Mouse (Mus musculus): Measurements from ENCODE around the gene Slc7a7. TPM values are rescaled to one million over a fixed set of nuclear protein-coding genes. Genes with fewer than 3 reads are reported as not detected.

Gene Slc7a7
- polyA plus RNA-seq, 2 experiments = 4.5 to 7.4 TPM

DNA sequence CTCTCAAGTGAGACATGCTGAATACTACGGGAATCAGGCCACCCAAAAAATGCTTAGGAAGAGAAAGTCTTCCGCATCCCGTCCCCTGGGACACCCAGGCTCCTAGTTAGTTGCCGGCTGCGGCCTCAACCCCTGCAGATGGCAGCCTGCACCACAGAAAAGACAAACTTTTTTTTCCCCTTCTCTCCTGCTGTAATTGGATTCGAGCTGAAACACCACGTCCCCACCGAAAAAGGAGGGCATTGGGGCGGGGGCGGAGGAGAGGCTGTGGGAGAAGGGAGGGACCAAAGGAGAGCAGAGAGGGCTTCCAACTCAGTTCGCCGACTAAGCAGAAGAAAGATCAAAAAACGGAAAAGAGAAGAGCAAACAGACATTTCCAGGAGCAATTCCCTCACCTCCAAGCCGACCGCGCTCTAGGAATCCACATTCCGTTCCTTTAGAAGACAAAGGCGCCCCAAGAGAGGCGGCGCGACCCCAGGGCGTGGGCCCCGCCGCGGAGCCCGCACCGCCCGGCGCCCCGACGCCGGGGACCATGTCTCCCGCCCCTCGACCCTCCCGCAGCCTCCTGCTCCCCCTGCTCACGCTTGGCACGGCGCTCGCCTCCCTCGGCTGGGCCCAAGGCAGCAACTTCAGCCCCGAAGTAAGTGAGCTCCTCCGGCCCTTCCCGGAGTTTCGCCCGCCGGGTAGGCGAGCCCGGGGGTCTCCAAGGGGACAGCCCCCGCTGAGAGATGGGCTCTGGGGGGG is 13.9 kb upstream of the Slc7a7 start, which contains the start of gene Mmp14:
Mmp14 (plus strand) TSS at position 279 of the 744 bp plus-strand sequence.
- Histone ChIP-seq H3K4me1 (ENCODE audit: control insufficient read depth, insufficient read depth, low read length) (peaks cover 38% of the 10 kb centered on the region), H3K27me3 (ENCODE audit: control insufficient read depth, insufficient read depth, low read length) (no peaks in the 10 kb centered on the region), H3K36me3 (ENCODE audit: control insufficient read depth, insufficient read depth, low read length) (peaks cover 32% of the 10 kb centered on the region), H3K27ac (replicated peaks; ENCODE audit: low read depth, low read length) (peak within 1 kb of the TSS; percentile 99), H3K4me2 (replicated peaks; ENCODE audit: low read depth, low read length, severe bottlenecking) (peak within 1 kb of the TSS; percentile 83), H3K4me3 (replicated peaks; ENCODE audit: low read length) (peak within 1 kb of the TSS; percentile 94), H3K9ac (ENCODE audit: low read depth, low read length, severe bottlenecking) (peak within 1 kb of the TSS; percentile 99), H3K9me3 (ENCODE audit: control insufficient read depth, low read length) (no peaks in the 10 kb centered on the region)
- WGBS = under 1% methylated on average over 29 of the region's 49 CpGs
- TF ChIP-seq POLR2A (IDR thresholded peaks at IDR 0.05; ENCODE audit: borderline replicate concordance, extremely low read depth, insufficient read depth, insufficient read length) = peak; percentile 64; the same call in 1 of the 2 replicates
- ATAC-seq (ENCODE audit: low FRiP score, low read depth) (peak; percentile 79), DNase-seq (ENCODE audit: low spot score) (peak; percentile 90)

GRCm38 (mm10) chr14:54430406-54431145 is 13.0 kb upstream of the Slc7a7 start:
- TF ChIP-seq POLR2A (IDR thresholded peaks at IDR 0.05; ENCODE audit: borderline replicate concordance, extremely low read depth, insufficient read depth, insufficient read length) = no peak
- Histone ChIP-seq H3K9me3 (ENCODE audit: control insufficient read depth, low read length) (no peaks in the 10 kb centered on the region), H3K4me3 (replicated peaks; ENCODE audit: low read length) (peak overlapping the region; percentile 94), H3K27me3 (ENCODE audit: control insufficient read depth, insufficient read depth, low read length) (no peaks in the 10 kb centered on the region), H3K36me3 (ENCODE audit: control insufficient read depth, insufficient read depth, low read length) (peaks cover 23% of the 10 kb centered on the region), H3K4me1 (ENCODE audit: control insufficient read depth, insufficient read depth, low read length) (peaks cover 38% of the 10 kb centered on the region), H3K4me2 (replicated peaks; ENCODE audit: low read depth, low read length, severe bottlenecking) (peak overlapping the region; percentile 83), H3K9ac (ENCODE audit: low read depth, low read length, severe bottlenecking) (peak overlapping the region; percentile 99), H3K27ac (replicated peaks; ENCODE audit: low read depth, low read length) (peak overlapping the region; percentile 99)
- ATAC-seq (ENCODE audit: low FRiP score, low read depth) (no peak), DNase-seq (ENCODE audit: low spot score) (no peak)
- 7% methylated on average over 18 of the region's 18 CpGs for WGBS

DNA sequence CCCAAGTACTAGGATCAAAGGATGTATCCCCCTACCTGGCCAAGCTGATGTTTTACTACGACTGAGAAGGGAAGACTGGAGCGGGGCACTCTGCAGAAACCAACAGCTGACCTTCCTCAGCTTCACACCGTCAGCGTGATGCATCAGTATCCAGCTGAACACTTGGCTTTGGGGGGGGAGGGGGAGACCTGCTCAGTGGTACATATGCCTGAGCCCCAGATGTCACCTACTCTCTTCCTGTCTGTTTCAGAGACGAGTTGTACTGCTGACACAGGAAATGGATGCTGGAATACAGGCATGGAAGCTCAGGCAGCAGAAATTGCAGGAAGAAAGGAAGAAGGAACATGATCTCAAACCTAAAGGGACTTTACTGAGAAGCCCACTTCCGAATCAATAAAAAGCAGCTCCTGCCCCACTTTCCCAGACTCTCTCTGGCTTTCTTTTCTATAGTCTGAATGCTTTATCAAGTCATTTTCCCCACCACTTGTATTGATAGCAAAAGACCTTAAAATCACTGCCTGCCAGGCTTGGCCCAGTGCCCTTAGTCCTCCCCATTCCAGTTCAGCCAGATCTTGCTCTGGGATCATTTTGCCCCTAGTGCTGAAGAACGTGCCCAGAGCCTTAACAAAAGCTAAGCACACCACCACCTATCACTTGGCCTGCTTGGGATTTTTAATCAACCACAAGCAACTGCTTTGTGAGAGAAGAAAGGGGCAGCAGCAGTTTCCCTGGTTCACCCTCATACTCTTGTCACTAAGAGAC is 11.9 kb upstream of the Slc7a7 start:
- H3K36me3 ChIP-seq (ENCODE audit: control insufficient read depth, insufficient read depth, low read length) = peaks cover 15% of the 10 kb centered on the region; the same call in 1 of the 2 replicates
- TF ChIP-seq POLR2A (IDR thresholded peaks at IDR 0.05; ENCODE audit: borderline replicate concordance, extremely low read depth, insufficient read depth, insufficient read length) = no peak
- 57% methylated on average over 7 of the region's 7 CpGs for WGBS
- peak overlapping the region; percentile 83; the same call in 1 of the 2 replicates for H3K4me2 ChIP-seq (replicated peaks; ENCODE audit: low read depth, low read length, severe bottlenecking)
- H3K27ac ChIP-seq (replicated peaks; ENCODE audit: low read depth, low read length) = 0 out of 2 replicates have a peak overlapping the region, but pooled peaks have one; percentile 28
- H3K9ac ChIP-seq (ENCODE audit: low read depth, low read length, severe bottlenecking) = no peak overlapping the region
- no peaks in the 10 kb centered on the region for H3K27me3 ChIP-seq (ENCODE audit: control insufficient read depth, insufficient read depth, low read length)
- H3K9me3 ChIP-seq (ENCODE audit: control insufficient read depth, low read length) = no peaks in the 10 kb centered on the region
- peaks cover 32% of the 10 kb centered on the region for H3K4me1 ChIP-seq (ENCODE audit: control insufficient read depth, insufficient read depth, low read length)
- ATAC-seq (ENCODE audit: low FRiP score, low read depth) (no peak), DNase-seq (ENCODE audit: low spot score) (no peak)
- no peak overlapping the region for H3K4me3 ChIP-seq (replicated peaks; ENCODE audit: low read length)

- H3K4me1 ChIP-seq (ENCODE audit: control insufficient read depth, insufficient read depth, low read length) = peaks cover 21% of the 10 kb centered on the region
- no peaks in the 10 kb centered on the region for H3K27me3 ChIP-seq (ENCODE audit: control insufficient read depth, insufficient read depth, low read length)
- no peak for TF ChIP-seq POLR2A (IDR thresholded peaks at IDR 0.05; ENCODE audit: borderline replicate concordance, extremely low read depth, insufficient read depth, insufficient read length)
- H3K4me2 ChIP-seq (replicated peaks; ENCODE audit: low read depth, low read length, severe bottlenecking) = no peak overlapping the region
- H3K27ac ChIP-seq (replicated peaks; ENCODE audit: low read depth, low read length) = no peak overlapping the region
- ATAC-seq (ENCODE audit: low FRiP score, low read depth) (no peak), DNase-seq (ENCODE audit: low spot score) (no peak)
- H3K36me3 ChIP-seq (ENCODE audit: control insufficient read depth, insufficient read depth, low read length) = peaks cover 9% of the 10 kb centered on the region; the same call in 1 of the 2 replicates
- no peaks in the 10 kb centered on the region for H3K9me3 ChIP-seq (ENCODE audit: control insufficient read depth, low read length)
- H3K9ac ChIP-seq (ENCODE audit: low read depth, low read length, severe bottlenecking) = no peak overlapping the region
- H3K4me3 ChIP-seq (replicated peaks; ENCODE audit: low read length) = peak overlapping the region; percentile 1; the same call in 1 of the 2 replicates
- WGBS = 90% methylated on average over 5 of the region's 5 CpGs
These were observed 10.8 kb upstream of the Slc7a7 start for GRCm38 (mm10) chr14:54428421-54428820.

DNA sequence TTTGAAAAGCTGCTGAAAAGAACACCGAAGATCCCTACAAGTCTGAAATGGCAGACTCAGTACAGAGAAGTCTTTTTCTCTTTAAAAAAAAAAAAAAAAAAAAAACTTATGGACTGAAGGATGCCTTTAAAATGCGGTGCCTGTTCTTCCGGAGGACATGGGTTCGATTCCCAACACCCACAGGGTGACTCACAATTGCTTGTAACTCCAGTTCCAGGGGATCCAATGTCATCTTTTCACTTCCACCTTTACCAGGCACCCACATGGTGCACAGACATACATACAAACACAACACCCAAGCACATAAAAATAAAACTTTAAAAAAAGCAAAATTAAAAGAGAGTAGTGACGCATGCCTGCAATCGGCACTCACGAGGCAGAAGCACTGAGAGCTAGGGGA is 10.1 kb upstream of the Slc7a7 start:
- no peak for TF ChIP-seq POLR2A (IDR thresholded peaks at IDR 0.05; ENCODE audit: borderline replicate concordance, extremely low read depth, insufficient read depth, insufficient read length)
- peak overlapping the region; percentile 77 for H3K4me3 ChIP-seq (replicated peaks; ENCODE audit: low read length)
- H3K4me1 ChIP-seq (ENCODE audit: control insufficient read depth, insufficient read depth, low read length) = peaks cover 21% of the 10 kb centered on the region
- no peak for ATAC-seq (ENCODE audit: low FRiP score, low read depth)
- 91% methylated on average over 7 of the region's 7 CpGs for WGBS
- no peak overlapping the region for H3K9ac ChIP-seq (ENCODE audit: low read depth, low read length, severe bottlenecking)
- H3K36me3 ChIP-seq (ENCODE audit: control insufficient read depth, insufficient read depth, low read length) = peaks cover 9% of the 10 kb centered on the region; the same call in 1 of the 2 replicates
- no peak for DNase-seq (ENCODE audit: low spot score)
- H3K9me3 ChIP-seq (ENCODE audit: control insufficient read depth, low read length) = no peaks in the 10 kb centered on the region
- no peaks in the 10 kb centered on the region for H3K27me3 ChIP-seq (ENCODE audit: control insufficient read depth, insufficient read depth, low read length)
- H3K4me2 ChIP-seq (replicated peaks; ENCODE audit: low read depth, low read length, severe bottlenecking) = peak overlapping the region; percentile 46
- no peak overlapping the region for H3K27ac ChIP-seq (replicated peaks; ENCODE audit: low read depth, low read length)
